Mouse (Mus musculus): ENCODE results near the gene Kmt2d.
"Not testable (repeated sequence)": the region's sequence is repeated elsewhere in the genome, so short reads cannot be mapped to it uniquely, and the experiment has no call there.

Gene Kmt2d

DNA sequence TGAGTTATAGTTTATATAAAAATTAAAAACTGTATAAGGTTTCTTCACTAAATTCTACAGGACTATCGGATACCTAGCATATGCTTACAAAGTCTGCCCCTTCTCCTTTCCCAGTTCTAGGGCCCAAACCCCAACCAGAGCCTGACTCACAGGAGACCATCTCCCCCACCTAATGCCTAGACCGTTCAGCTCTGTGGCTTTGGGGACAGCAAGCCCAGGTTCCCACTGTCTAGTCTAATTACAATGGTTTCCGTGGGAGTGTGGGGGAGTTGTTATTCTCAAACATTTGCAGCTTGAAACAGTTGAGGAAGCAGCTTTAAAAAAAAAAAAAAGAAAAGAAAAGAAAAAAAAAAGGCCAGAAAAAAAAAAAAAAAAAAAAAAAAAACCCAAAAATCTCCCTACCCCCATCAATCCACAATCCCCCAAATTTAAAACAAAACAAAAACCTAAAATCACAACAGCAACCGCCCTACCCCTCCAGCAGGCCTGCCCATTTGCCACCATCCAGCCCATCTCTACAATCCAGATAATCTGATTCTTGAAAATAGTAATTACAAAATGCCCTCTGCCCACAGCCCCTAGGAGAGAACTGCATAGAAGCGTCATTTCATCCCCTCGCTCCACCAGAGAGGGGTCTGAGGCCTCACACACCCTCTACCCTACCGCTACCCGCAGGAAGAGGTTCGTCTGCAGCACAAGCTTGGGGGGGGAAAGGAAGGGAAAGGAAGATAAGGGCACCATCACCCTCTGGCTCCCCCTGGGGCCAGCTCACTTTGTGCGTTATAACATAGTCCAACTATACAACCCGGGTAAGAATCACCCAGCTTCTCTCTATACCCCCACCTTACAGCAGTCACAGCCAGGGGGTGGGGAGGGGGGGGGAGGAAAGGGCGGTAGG lies 38.6 kb downstream of the Kmt2d start:
- DNase-seq (ENCODE audit: low spot score in 2 of 2), result no peak

DNA sequence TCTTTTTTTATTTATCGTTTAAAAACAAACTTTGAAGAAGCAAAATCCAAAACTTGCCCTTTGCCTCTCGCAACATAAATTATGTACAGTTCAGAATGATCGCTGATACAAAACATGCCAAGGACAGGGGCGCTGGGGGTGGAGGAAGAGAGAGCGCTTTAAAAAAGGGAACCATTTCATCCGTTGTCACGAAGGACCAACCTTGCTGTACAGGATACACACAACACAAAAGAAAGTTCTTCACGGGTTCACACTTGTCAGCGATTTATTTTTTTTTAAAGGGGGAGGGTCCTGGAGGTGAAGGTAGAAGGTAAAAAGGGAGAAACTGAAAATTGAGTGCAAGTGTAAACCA lies 39.3 kb downstream of the Kmt2d start:
- no peak for DNase-seq (ENCODE audit: low spot score in 2 of 2)

DNA sequence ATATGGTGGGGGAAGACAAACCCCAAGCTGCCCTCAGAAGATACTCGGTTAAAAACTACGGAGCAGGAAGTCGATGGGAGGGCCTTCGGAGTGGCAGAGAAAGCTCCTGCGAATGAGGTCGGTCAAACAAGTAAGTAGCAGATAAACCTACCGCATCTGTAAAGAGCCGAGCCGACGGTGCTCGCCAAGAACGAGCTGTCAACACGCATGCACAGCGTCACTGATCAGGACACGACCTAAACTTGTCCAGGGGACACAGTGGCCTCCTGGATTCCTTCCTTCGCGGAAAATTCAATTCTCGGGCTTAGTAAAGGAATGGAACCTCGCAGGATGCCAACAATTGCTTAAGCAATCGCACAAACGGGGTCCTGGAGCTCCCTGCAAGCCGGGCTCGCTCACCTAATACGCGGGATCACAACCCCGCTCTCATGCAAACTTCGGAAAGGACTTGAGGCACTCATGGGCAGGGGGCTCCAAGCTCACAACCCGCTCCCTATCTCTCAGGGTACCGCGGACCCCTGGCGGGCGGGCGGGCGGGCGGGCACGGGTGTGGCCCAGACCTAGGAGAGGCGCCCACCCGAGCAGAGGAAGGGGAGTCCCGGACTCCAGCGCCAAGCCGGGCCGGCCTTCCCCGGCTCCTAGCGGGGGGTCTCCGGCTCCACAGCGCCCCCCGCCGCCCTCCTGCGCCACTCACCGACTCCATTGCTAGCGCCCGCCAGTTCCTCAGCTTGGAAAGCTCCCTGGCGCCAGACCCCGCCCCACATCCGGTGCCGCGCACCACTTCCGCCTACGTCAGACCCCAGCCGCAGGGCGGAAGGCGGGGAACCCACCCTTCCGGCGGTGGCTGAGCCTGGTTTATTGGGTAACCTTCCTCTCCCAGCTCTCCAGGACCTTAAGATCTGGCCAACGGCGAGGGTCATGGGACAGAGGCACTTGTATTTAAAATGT lies 40.0 kb downstream of the Kmt2d start, which contains the start of gene Prkag1:
Prkag1 (minus strand) TSS at position 786 of the 948 bp plus-strand sequence.
- peak; percentile 90 to 93 for DNase-seq (ENCODE audit: low spot score in 2 of 2)

DNA sequence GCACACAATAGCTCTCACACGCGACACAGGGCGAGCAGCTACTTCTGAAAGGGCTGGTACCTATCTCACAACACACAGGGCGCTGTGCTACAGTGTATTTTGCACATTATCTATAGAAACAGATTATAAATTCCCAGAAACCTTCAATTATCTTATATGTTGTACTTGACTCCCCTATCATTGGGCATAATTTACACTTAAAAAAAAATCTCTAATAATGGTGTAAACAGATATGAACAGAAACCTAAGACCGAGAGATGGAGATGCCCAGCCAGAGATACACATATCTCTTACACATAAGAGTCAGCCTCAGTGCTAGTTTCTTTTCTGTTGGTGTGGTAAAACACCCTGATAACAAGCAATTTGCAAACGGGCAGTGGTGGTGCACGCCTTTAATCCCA lies 43.4 kb downstream of the Kmt2d start:
- DNase-seq (ENCODE audit: low spot score in 2 of 2), result no peak

DNA sequence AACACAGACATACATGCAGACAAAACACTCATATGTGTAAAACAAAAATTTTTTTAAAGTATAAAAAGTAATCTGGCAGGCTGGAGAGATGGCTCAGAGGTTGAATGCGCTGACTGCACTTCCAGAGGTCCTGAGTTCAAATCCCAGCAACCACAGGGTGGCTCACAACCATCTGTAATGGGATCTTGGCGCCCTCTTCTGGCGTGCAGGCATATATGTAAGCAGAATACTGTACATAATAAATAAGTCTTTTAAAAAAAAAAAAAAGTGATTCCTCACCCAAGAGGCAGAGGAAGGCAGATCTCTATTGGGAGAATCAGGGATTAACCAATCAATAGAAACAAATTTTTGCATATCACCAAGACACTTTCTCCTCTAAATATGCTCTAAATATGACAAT lies 47.6 kb downstream of the Kmt2d start:
- DNase-seq (ENCODE audit: low spot score in 2 of 2), result no peak

DNA sequence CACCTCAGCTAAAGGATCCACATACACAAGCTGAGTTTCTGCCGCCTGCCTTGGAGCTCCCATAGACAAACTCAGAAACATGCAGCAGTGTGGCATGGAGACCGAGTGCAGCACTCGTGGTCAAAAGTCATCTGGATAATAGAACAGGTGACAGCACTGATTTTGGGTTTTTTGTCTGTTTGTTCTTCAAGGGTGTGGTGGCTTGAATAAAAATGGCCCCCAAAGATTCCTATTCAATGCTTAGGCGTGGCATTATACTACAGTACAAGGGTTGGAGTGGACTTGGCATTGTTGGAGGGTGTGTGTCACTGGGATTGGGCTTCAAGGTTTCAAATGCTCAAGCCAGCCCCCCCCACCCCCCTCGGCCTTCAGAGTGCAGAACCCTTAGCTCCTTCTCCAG lies 48.9 kb downstream of the Kmt2d start:
- DNase-seq (ENCODE audit: low spot score in 2 of 2), result no peak

DNA sequence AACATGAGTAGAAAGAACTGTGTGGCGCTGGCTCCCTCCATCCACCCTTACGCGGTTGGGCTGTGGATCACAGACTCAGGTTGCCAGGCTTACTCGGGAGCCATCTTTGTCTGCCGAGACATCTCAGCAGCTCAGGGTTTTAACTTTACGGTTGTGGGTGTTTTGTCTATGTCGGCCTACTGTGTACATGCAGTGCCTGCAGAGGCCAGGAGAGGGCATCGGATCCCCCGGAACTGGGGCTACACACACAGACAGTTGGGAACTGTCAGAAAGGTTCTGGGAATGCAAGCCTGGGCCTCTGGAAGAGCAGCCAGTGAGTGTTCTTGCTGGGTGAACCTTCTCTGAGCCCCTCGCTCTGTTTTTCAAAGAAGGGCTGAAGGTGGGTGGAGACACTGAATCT lies 49.6 kb downstream of the Kmt2d start:
- DNase-seq (ENCODE audit: low spot score in 2 of 2), result no peak

DNA sequence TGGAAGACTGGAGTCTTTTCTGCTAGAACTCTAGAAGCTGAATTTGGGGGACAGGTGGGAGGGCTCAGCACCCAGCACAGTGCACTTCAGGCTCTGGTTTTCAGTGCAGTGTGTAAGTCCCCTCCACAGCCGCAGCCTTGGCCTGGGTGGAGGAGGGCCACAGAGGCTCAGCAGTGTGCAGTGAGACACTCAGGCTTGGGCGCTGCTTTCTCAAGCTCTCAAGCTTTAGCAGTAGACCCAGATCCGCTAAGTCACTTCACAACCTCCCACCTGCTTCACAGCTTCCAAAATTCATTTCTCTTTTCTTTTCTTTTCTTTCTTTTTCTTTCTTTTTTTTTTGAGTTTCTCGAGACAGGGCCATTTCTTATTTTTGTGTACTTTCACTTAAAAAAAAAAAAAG lies 50.1 kb downstream of the Kmt2d start:
- no peak for DNase-seq (ENCODE audit: low spot score in 2 of 2)

DNA sequence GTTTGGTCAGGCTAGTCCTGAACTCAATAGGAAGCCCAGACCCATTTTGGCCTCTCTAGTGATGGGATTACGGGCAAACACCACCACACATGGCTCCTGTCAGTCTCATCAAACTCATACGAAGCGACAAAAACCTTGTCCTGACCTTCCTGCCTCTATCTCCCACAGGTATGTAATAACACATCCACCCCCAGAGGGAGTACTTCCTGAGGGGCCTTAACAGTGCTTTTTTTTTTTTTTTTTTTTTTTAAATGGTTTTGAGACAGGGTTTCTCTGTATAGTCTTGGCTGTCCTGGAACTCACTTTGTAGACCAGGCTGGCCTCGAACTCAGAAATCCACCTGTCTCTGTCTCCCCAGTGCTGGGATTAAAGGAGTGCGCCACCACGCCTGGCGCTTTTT lies 52.8 kb downstream of the Kmt2d start:
- DNase-seq (ENCODE audit: low spot score in 2 of 2), result no peak

DNA sequence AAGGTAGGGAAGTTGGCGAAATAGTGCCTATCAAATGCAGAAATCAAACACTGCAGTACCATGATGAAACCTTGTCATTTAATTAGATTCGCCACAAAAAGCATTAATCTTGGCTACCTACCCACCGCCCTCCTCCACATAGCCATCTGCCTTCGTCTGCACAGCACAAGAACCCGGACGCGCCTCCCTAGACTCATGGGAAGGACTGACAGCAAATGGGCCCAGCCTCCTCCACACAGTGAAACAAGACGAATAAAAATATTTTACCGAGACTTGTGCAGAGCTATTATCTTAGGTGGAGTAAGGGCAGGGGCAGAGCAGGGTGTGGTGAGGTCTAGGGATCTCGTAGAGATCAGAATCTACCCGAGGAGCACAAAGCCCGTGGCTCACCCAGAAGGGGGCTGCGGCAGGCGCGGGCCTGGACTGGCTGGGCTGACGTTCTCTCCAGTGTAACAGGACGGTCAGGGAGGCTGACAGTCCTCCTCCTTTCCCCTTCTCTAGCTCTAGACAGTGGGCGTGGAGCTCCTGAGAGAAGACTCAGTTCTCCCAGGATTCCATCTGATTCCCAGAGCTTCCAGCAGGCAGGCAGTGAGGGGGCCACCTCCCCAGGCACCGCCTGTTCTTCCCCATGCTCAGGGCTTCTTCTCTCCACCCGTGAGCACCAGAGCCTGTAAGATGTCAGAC lies 58.1 kb downstream of the Kmt2d start:
- peak in 1 of 2 experiments; percentile 38 for DNase-seq (ENCODE audit: low spot score in 2 of 2)

DNA sequence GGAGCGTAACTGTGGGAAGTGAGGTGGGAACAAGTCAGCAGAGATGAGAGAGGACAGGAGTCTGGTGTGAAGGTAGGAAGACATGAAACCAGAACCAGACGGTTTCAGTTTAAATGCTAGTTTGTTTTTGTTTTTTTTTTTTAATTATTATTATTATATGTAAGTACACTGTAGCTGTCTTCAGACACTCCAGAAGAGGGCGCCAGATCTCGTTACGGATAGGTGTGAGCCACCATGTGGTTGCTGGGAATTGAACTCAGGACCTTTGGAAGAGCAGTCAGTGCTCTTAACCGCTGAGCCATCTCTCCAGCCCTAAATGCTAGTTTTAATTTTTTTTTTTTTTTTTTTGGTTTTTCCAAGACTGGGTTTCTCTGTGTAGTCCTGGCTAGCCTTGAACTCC lies 60.8 kb downstream of the Kmt2d start:
- DNase-seq (ENCODE audit: low spot score in 2 of 2), result not testable (repeated sequence)

DNA sequence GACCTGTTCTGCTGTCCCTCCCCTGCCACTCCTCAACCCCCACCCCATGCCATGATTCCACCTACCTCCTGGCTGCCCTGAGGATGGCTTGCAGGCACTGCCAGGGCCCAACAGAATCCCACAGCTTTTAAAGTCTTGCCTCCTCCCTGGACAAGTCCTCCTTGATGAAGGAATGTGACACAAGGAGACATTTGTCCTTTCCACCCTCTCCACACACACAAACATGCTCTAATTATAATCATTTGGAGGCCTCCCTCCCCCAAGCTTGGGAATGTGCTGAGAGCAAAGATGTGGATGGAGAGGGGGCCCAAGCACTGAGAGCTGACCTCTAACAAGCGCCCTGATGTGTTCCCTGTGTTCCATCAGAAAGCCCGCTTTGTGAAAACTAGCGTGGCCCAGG lies 61.6 kb downstream of the Kmt2d start, which contains the start of gene Ddn:
Ddn (minus strand) TSS at position 101 of the 400 bp plus-strand sequence.
- no peak for DNase-seq (ENCODE audit: low spot score in 2 of 2)

DNA sequence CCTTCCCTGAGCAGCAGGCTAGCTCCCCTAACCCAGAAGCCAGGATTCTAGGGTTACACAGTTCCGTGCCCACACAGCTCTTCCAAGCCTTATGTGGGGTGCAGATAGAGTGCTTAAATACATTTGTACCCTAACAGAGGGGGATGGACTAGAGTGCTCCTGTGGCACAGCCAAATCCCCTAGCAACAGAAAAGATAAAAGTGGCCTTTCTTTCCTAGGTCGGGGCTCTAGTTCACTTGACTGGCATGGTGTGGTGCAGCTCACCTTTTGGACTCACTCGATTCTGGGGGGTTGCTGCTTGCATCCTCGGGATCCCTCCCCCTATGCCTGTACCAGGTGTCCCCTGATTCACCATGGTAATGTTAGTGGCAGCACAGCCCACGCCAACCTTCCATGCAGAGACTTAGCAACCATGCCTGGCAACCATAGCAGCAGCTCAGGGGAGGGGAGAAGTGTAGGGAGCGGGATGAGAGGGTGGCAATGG lies 62.3 kb downstream of the Kmt2d start:
- DNase-seq (ENCODE audit: low spot score in 2 of 2), result peak; percentile 42 to 68

DNA sequence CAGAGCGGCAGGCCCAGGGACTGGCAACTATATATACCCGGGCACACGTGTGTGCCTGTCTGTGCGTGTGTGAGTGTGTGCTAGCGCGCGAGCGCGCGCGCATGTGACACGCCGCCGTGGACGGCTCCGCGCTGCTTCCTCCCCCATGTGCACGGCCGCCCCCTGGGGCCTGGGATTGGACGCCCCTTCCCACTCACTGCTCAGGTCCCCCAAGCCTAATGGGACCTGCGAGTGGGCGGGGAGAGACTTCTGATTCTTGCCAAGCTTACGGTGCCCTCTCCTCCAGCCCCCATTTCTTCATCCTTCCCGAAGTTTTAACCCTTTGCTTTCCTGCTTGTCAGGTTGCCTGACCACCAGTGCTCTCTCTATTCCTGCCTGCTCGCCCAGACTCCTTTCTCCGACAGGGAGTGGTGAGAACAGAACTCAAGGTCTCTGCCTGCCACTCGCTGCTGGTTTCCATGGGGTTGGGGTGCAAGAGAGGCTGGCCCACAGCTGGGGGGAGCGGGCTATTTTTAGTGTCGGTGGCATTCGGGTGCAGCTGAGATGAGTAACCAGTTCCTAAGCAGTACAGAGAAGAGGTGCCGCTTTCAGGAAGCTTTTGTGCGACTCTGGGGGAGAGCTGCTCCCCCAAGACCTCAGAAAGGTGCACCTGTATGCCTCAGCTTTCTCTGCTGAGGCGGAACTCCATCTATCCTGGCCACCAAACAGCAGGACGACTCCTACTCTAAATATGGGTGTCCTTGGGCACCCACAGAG lies 62.9 kb downstream of the Kmt2d start:
- peak; percentile 68 to 71 for DNase-seq (ENCODE audit: low spot score in 2 of 2)

DNA sequence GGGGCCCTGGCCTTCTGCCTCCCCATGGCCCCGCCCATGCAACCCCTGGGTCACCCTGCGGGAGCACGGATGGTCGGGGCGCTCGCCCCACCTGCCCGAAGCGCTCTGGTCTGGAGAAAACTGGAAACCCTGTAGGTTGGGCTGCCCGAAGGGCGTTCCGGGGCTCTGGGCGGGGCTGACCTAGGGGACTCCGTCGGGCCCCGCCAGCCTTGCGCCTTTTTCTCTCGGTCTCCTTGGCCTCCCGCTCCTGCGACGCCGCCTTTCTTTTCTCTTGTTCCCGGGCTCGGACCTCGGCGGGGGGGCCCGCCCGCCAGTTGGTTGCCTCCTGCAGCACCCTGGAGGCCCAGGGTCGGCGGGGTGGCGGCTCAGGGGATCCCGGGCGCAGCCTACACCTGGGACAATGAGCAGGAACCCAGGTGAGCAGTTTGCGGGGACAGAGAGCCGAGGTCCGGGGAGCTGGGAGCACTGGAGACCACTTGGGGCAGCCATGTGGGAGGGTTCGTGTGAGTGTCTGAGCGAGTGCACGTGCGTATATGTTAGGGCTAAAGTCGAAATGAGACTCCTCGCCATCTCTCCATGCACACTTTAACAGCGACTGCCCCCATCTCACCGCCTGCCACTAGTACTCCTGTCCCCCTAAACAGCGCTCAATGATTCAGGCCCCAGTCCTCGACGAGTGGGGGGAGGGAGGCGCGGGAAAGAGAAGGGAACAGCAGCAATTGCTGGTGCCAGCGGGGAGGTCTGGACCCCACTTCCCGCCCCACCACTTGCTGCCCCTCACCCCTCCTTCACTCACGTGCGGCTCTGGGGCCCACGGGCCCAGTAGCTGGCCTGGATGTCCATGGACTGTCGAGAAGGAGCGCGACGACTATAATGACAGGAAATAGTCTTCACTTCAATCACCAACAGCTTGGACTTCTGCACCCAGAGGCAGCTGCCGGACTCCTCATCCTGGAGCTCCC lies 63.9 kb downstream of the Kmt2d start:
- DNase-seq (ENCODE audit: low spot score in 2 of 2), result no peak

DNA sequence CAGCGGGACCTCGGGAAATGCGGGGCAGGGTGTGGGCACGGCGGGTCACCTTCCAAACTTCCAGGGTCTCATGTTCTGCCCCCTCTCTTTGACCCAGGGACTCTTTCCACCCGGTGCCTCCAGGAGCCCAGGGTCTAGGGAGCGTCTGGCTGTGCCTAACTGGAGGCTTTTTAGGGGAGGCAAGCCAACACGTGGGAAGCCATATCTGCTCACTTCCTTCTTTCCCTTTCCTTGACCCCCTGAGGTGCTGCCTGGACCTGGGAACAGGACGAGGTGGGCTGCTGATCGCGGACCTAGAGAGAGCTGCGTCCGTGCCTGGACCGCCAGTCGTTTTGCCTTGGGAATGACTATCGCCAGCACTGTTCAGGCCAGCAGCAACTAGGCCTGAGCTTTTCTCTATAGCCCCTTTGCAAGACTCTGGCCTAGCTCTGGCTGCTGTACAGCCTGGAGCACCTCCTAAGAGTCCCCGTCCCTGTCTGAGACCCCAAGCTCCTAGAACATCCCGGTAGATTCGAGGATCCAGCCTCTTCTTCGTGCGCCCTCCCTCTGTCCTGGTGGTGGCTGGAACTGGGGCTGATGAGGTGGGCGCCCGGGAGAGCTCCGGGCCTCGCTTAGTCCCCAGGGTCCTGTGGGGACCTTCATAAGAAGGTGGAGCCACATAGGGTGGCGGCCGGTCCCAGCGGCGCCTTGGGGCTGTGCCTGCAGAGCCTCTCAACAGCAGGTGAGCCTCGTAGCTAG lies 64.8 kb downstream of the Kmt2d start:
- DNase-seq (ENCODE audit: low spot score in 2 of 2), result no peak

DNA sequence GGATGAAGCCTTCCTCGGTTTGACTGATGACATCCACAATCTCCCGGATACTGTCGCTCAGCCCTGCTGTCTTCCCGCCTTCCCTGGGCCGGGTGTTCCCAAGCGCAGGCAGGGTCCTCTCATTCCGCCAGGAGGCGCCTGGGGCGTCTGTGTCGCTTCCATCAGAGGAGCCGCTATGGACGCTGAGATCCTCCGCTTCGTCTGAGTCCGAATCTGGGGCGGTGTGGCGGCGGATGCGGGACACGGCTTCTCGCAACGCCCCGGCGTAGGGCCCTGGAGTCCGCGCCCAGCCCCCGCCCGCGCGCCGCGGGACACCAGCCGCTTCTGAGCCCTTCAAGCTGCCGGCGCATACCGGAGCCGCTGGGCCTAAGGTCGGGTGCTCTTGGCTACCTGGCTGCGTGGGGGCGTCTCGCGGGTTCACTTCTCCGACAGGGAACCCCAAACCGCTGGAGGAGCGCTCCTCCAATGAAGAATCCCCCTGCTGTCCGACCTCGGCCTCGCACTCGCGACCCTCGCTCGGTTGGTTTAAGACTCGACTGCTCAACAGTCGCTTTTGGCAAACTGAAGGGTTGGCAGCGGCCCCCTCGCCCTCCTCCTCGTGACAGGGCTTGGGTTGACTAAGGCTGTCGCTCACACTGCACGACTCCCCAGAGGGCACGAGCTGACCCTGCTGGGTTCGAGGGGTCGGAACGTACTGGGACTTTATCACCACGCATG lies 65.5 kb downstream of the Kmt2d start:
- DNase-seq (ENCODE audit: low spot score in 2 of 2), result peak; percentile 60 to 66

DNA sequence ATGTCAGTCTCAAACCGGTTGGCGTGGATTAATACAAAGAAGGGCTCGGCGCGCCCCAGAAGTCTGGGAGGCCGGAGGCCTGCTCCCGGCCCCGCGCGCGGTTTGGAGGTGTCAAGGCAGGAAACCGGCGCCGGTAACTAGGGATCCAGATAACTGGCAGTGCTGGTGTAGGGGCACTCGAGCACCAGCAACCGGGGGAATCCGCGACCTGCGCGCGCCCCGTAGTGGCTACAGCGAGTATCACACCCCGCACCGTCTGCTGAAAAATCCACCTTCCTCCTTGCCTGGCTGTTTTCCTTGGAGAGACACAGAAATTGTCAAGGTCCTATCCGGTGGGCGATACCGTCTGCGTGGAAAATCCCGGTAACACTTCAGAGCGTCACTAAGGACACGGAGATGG lies 67.0 kb downstream of the Kmt2d start:
- DNase-seq (ENCODE audit: low spot score in 2 of 2), result peak; percentile 89 to 94

Measured in frontal cortex, postnatal 25 days (tissue).